Mouse (Mus musculus): Measurements from ENCODE around the gene Unc13a. TPM values are rescaled to one million over a fixed set of nuclear protein-coding genes. Genes with fewer than 3 reads are reported as not detected.
"Not testable (repeated sequence)": the region's sequence is repeated elsewhere in the genome, so short reads cannot be mapped to it uniquely, and the experiment has no call there.

The Unc13a gene
- polyA plus RNA-seq, 1 experiment from 2014 or later, result 0.59 TPM

DNA sequence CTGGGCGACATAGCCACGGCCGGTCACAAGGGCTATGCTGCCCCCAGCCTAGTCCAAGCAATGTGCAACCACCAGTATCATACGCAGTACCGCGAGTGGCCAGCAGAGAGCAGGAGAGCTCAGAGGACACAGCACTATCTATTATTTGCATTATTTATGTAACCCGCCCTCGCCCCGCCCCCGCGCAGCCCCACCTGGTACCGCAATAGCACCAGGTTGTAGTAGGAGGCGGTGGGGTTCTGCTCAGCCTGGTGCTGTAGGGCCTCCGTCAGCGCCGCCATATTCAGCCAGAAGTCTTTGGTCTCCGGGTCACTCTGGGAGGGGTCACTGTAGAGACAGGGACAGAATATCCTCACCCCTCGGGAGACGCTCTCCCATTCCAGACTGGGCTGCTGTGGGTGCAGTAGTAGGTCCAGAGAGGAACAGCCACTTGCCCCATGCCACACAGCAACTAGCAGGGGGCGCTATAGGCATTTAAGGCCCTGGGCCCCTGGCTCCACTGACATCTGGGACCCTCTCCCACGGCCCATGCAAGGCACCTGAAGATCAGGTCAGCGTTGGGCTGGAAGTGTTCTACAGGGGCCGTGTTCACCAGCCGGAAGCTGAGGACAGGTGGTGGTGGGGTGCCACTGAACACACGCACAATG, 38.4 kb upstream of the Unc13a start:
- peak; percentile 59; the same call in 1 of the 2 replicates for ATAC-seq (ENCODE audit: insufficient number of reproducible peaks, low FRiP score, low TSS enrichment, low read depth)
- no peak overlapping the region for H3K4me3 ChIP-seq (ENCODE audit: low read depth, low read length)
- no peak overlapping the region for H3K9ac ChIP-seq (ENCODE audit: low read length)
- no peaks in the 10 kb centered on the region for H3K36me3 ChIP-seq (ENCODE audit: control insufficient read depth, insufficient read depth, low read length)
- H3K4me1 ChIP-seq (ENCODE audit: control insufficient read depth, insufficient read depth, low read length), result no peaks in the 10 kb centered on the region
- no peaks in the 10 kb centered on the region for H3K9me3 ChIP-seq (ENCODE audit: control insufficient read depth, low read length)
- peak; percentile 93 for DNase-seq (ENCODE audit: low spot score)
- 22% methylated on average over 25 of the region's 25 CpGs for WGBS
- H3K4me2 ChIP-seq (ENCODE audit: low read depth, severe bottlenecking), result no peak overlapping the region
- no peak overlapping the region for H3K27ac ChIP-seq (replicated peaks; ENCODE audit: low read depth, low read length)
- peaks cover 23% of the 10 kb centered on the region for H3K27me3 ChIP-seq (ENCODE audit: control insufficient read depth, insufficient read depth, low read length)

DNA sequence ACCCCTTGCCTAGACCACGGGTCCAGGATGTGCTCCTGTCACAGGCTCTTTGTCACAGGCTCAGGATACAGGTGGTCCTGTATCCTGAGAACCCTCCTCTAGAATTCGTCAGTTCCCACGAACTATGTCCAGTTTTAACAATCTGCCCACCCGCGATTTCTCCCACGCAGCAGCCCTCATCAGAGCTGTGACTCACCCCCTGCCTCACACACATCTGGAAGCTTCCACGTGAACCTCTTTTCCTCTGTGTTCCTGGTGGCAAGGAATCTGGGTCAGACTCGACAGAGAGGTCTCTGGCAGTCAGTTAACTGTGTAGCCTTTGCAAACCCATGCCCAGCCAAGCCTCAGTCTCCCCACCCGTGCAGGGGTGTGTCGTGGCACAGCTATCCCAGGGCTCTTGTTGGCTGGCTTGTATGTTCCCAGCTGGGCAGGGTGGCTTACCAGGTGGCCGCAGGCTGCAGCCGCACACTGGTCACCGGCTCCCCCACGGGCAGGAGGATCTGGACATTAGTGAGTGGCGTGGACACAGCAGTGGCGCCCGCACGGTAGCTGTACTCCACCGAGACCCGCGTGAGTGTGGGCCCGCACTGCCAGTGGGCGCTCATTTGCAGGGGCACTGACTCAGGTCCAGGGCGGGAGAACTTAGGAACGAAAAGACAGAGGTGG, 37.7 kb upstream of the Unc13a start:
- 42% methylated on average over 25 of the region's 25 CpGs for whole genome bisulfite sequencing
- H3K4me2 ChIP-seq (ENCODE audit: low read depth, severe bottlenecking), result no peak overlapping the region
- H3K4me3 ChIP-seq (ENCODE audit: low read depth, low read length), result 0 out of 2 replicates have a peak overlapping the region, but pooled peaks have one; percentile 6
- no peak overlapping the region for H3K9ac ChIP-seq (ENCODE audit: low read length)
- peaks cover 23% of the 10 kb centered on the region for H3K27me3 ChIP-seq (ENCODE audit: control insufficient read depth, insufficient read depth, low read length)
- ATAC-seq (ENCODE audit: insufficient number of reproducible peaks, low FRiP score, low TSS enrichment, low read depth), result no peak
- no peak for DNase-seq (ENCODE audit: low spot score)
- H3K4me1 ChIP-seq (ENCODE audit: control insufficient read depth, insufficient read depth, low read length), result no peaks in the 10 kb centered on the region
- H3K36me3 ChIP-seq (ENCODE audit: control insufficient read depth, insufficient read depth, low read length), result no peaks in the 10 kb centered on the region
- no peaks in the 10 kb centered on the region for H3K9me3 ChIP-seq (ENCODE audit: control insufficient read depth, low read length)
- no peak overlapping the region for H3K27ac ChIP-seq (replicated peaks; ENCODE audit: low read depth, low read length)

DNA sequence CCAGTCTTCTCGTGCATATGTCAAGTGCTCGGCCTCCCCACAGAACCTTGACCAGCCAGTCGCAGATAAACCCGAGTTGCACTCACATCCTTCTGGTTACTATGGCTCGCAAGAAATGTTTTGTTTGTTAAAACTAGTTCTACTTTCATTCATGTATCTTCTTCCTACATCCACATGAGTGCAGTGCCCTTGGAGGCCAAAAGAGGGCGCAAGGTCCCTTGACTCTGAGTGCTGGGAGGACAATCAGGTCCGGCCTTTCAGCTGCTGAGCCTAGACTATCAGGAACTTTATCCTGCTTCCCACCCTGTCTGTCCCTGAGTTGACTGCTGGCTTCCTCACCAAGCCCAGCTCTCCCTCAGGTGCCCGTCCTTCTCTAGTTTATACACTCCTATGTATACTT, 36.3 kb upstream of the Unc13a start:
- Histone ChIP-seq H3K4me2 (ENCODE audit: low read depth, severe bottlenecking) (no peak overlapping the region), H3K4me3 (ENCODE audit: low read depth, low read length) (no peak overlapping the region), H3K9me3 (ENCODE audit: control insufficient read depth, low read length) (no peaks in the 10 kb centered on the region), H3K9ac (ENCODE audit: low read length) (no peak overlapping the region), H3K27me3 (ENCODE audit: control insufficient read depth, insufficient read depth, low read length) (peaks cover 26% of the 10 kb centered on the region), H3K36me3 (ENCODE audit: control insufficient read depth, insufficient read depth, low read length) (no peaks in the 10 kb centered on the region), H3K27ac (replicated peaks; ENCODE audit: low read depth, low read length) (no peak overlapping the region), H3K4me1 (ENCODE audit: control insufficient read depth, insufficient read depth, low read length) (no peaks in the 10 kb centered on the region)
- ATAC-seq (ENCODE audit: insufficient number of reproducible peaks, low FRiP score, low TSS enrichment, low read depth) (no peak), DNase-seq (ENCODE audit: low spot score) (no peak)
- WGBS, result 34% methylated on average over 8 of the region's 8 CpGs

DNA sequence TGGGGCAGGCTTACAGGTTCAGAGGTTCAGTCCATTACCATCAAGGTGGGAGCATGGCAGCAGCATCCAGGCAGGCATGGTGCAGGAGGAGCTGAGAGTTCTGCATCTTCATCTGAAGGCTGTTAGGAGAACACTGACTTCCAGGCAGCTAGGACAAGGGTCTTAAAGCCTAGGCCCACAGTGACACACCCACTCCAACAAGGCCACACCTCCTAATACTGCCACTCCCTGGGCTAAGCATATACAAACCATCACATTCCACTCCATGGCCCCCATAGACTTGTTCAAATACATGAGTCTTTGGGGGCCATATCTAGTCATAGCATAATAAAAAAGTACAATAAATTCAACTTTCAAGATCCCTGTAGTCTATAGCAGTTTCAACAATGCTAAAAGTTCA, 31.8 kb upstream of the Unc13a start:
- H3K4me1 ChIP-seq (ENCODE audit: control insufficient read depth, insufficient read depth, low read length); H3K9ac ChIP-seq (ENCODE audit: low read length); DNase-seq (ENCODE audit: low spot score); H3K27ac ChIP-seq (replicated peaks; ENCODE audit: low read depth, low read length); ATAC-seq (ENCODE audit: insufficient number of reproducible peaks, low FRiP score, low TSS enrichment, low read depth); H3K9me3 ChIP-seq (ENCODE audit: control insufficient read depth, low read length); H3K4me2 ChIP-seq (ENCODE audit: low read depth, severe bottlenecking); H3K36me3 ChIP-seq (ENCODE audit: control insufficient read depth, insufficient read depth, low read length); H3K4me3 ChIP-seq (ENCODE audit: low read depth, low read length): not testable (repeated sequence)
- H3K27me3 ChIP-seq (ENCODE audit: control insufficient read depth, insufficient read depth, low read length), result peaks cover 47% of the 10 kb centered on the region

DNA sequence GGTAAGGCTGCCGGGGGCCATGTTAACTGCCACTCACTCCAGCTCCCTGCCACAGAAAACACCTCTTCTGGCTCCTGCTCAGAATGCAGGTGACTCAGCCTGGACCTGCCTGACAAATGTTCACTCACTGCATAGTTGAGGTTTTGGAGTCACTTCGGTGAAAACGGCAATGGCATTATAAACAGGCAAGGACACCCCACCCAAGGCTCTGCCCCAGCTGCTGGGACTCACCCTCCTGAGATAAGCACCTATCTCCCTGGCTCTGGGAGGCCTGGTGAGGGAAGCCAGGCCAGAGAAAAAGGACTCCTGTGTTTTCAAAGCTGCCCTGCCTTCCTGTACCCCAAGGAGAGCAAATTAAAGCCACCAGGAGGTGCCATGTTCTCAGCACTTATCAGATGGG, 31.4 kb upstream of the Unc13a start:
- ATAC-seq (ENCODE audit: insufficient number of reproducible peaks, low FRiP score, low TSS enrichment, low read depth), result no peak
- Histone ChIP-seq H3K4me1 (ENCODE audit: control insufficient read depth, insufficient read depth, low read length) (no peaks in the 10 kb centered on the region), H3K4me2 (ENCODE audit: low read depth, severe bottlenecking) (no peak overlapping the region), H3K4me3 (ENCODE audit: low read depth, low read length) (no peak overlapping the region), H3K36me3 (ENCODE audit: control insufficient read depth, insufficient read depth, low read length) (no peaks in the 10 kb centered on the region), H3K9ac (ENCODE audit: low read length) (no peak overlapping the region), H3K27me3 (ENCODE audit: control insufficient read depth, insufficient read depth, low read length) (peaks cover 42% of the 10 kb centered on the region), H3K27ac (replicated peaks; ENCODE audit: low read depth, low read length) (no peak overlapping the region), H3K9me3 (ENCODE audit: control insufficient read depth, low read length) (no peaks in the 10 kb centered on the region)
- 81% methylated on average over 3 of the region's 3 CpGs for WGBS
- DNase-seq (ENCODE audit: low spot score), result no peak

DNA sequence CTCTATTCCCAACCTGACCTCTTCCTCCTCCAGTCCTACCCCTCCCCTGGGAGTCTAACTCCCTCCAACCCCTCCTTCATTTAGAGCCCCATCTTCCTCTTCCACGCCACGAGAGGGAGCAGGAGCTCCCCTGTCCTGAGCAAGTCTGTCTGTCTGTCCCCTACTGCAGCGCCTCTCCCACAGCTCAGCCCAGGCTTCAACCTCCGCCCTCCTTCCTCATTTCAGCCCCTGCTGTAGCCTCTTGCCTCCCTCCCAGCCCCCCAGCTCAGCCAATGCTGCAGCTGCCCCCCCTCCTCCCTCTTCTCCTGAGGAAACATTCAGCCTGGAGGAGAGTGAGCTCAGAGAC, 30.5 kb upstream of the Unc13a start:
- no peak overlapping the region for H3K27ac ChIP-seq (replicated peaks; ENCODE audit: low read depth, low read length)
- H3K36me3 ChIP-seq (ENCODE audit: control insufficient read depth, insufficient read depth, low read length), result no peaks in the 10 kb centered on the region
- H3K4me1 ChIP-seq (ENCODE audit: control insufficient read depth, insufficient read depth, low read length), result no peaks in the 10 kb centered on the region
- H3K9me3 ChIP-seq (ENCODE audit: control insufficient read depth, low read length), result no peaks in the 10 kb centered on the region
- no peak overlapping the region for H3K9ac ChIP-seq (ENCODE audit: low read length)
- no peak overlapping the region for H3K4me3 ChIP-seq (ENCODE audit: low read depth, low read length)
- 29% methylated on average over 4 of the region's 4 CpGs for WGBS
- no peak for ATAC-seq (ENCODE audit: insufficient number of reproducible peaks, low FRiP score, low TSS enrichment, low read depth)
- no peak for DNase-seq (ENCODE audit: low spot score)
- H3K4me2 ChIP-seq (ENCODE audit: low read depth, severe bottlenecking), result no peak overlapping the region
- peaks cover 36% of the 10 kb centered on the region for H3K27me3 ChIP-seq (ENCODE audit: control insufficient read depth, insufficient read depth, low read length)

DNA sequence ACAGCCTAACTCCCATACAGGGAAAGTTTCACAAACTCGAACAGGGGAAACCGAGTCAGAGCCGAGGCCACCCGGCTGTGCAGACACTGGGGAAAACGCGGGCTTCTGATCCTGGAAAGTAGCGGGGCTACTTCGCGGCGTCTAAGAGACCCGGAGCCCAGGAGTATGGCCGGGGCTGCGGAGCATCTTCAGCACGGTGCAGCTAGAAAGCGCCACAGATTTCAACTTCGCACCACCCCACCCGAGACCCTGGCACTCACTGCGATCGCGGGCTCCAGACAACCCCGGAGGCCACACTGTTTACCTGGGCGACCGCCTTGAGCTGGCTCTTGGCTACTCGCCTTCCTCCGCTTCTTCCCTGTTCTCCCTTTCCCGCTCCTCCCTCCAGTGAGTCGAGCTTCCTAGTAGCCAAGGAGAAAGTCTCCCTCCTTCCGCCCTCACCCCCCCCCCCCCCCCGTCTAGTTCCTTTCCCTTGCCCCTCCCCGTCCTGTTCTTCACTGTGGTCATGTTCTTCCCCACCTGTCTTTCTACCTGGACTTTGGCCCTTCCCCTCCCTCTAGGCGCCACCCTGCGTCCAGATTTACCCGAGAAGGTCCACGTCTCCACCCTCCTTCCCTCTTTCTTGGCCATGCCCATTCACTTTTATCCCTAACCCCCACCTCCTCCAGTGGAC, 30.0 kb upstream of the Unc13a start, which contains the start of gene B3gnt3:
Gene B3gnt3 (minus strand): TSS at position 376 of the 673 bp plus-strand sequence.
- H3K27ac ChIP-seq (replicated peaks; ENCODE audit: low read depth, low read length), result no peak within 1 kb of the TSS
- DNase-seq (ENCODE audit: low spot score), result no peak
- no peaks in the 10 kb centered on the region for H3K9me3 ChIP-seq (ENCODE audit: control insufficient read depth, low read length)
- no peak within 1 kb of the TSS; the same call in 1 of the 2 replicates for H3K4me2 ChIP-seq (ENCODE audit: low read depth, severe bottlenecking)
- H3K4me1 ChIP-seq (ENCODE audit: control insufficient read depth, insufficient read depth, low read length), result no peaks in the 10 kb centered on the region
- ATAC-seq (ENCODE audit: insufficient number of reproducible peaks, low FRiP score, low TSS enrichment, low read depth), result 0 out of 2 replicates have a peak, but pooled peaks have one; percentile 8
- H3K27me3 ChIP-seq (ENCODE audit: control insufficient read depth, insufficient read depth, low read length), result peaks cover 38% of the 10 kb centered on the region
- H3K9ac ChIP-seq (ENCODE audit: low read length), result 0 out of 2 replicates have a peak within 1 kb of the TSS, but pooled peaks have one; percentile 17
- H3K36me3 ChIP-seq (ENCODE audit: control insufficient read depth, insufficient read depth, low read length), result no peaks in the 10 kb centered on the region
- WGBS, result 18% methylated on average over 32 of the region's 34 CpGs
- no peak within 1 kb of the TSS for H3K4me3 ChIP-seq (ENCODE audit: low read depth, low read length)

DNA sequence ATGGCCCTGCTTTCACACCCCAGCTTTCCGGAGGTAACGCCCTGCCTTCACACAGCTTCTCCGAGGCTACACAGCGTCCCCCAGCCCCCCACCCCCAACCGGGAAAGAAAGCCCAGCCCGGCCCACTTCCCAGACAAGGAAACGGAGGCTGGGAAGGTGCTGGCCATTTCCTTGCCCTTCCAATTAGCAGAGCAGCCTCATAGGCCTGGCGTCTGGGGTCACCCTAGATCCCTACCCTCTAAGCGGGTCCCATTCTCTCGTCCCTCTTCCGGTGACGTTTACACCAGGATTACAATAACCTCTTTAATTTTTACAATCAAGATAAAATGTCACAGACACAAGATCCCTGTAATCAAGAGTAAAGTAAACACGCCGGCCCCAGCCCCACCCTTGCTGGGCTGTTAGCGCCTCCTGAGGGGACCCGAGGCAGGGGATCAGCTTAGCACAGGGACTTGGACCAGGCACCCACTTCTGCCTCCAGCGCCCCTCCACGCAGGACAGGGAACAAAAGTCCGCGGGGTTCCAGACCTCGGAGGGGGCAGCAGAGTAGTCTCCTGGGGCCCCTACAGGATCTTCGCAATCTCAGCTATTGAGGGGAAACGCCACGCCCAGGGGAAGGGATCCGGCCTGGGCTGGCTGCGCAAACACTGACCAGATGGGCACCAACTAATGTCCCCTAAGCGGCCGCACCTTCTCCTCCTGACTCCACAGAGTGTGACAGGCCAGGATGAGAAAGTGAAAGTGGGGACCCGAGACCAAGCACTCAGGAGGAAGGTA, 29.1 kb upstream of the Unc13a start:
- no peak for ATAC-seq (ENCODE audit: insufficient number of reproducible peaks, low FRiP score, low TSS enrichment, low read depth)

More for the DNA sequence above, 29.1 kb upstream of the Unc13a start:
- H3K4me2 ChIP-seq (ENCODE audit: low read depth, severe bottlenecking), result no peak overlapping the region; the same call in 1 of the 2 replicates
- no peak overlapping the region for H3K4me3 ChIP-seq (ENCODE audit: low read depth, low read length)
- H3K36me3 ChIP-seq (ENCODE audit: control insufficient read depth, insufficient read depth, low read length), result no peaks in the 10 kb centered on the region
- no peaks in the 10 kb centered on the region for H3K9me3 ChIP-seq (ENCODE audit: control insufficient read depth, low read length)
- no peak overlapping the region for H3K27ac ChIP-seq (replicated peaks; ENCODE audit: low read depth, low read length)
- no peaks in the 10 kb centered on the region for H3K4me1 ChIP-seq (ENCODE audit: control insufficient read depth, insufficient read depth, low read length)
- DNase-seq (ENCODE audit: low spot score), result no peak
- H3K27me3 ChIP-seq (ENCODE audit: control insufficient read depth, insufficient read depth, low read length), result peaks cover 39% of the 10 kb centered on the region
- H3K9ac ChIP-seq (ENCODE audit: low read length), result 0 out of 2 replicates have a peak overlapping the region, but pooled peaks have one; percentile 17
- WGBS, result 4% methylated on average over 29 of the region's 29 CpGs

Measured in limb, embryonic 11.5 days (tissue).